Comparison of ENCODE assay signal across 8 mouse cellular contexts in the genomic region with DNA sequence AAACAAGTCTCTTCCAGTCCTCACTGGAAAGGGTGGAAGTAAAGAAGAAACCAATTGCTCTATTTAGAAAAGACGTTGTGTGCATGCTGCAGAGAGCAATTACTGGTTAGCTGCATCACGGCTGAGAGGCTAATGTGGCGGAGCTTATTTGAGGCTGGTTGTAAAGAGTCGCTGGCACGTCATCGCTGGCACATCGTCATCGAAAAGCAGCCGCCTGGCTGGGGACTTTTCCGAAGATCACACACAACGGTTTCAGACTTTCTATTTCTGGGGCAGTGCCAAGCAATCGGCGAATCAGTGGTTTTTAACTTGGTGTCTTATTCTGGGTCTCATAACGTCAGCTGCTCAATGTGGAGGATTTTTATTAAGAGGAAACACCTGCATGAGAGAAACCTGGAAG. TPM values are rescaled to one million over a fixed set of nuclear protein-coding genes. Genes with fewer than 3 reads are reported as not detected.
DNase-seq lines count a peak whose midpoint lies in the region; ATAC-seq lines count a peak whose summit lies in the region.

No protein-coding gene starts in this region.

- peak overlapping the region; percentile 21; the same call in 1 of the 2 replicates for H3K4me3 ChIP-seq in hindbrain, embryonic 15.5 days
- H3K4me3 ChIP-seq in hindbrain, embryonic 10.5 days = no peak overlapping the region
- H3K4me3 ChIP-seq in kidney, embryonic 14.5 days (ENCODE audit: low read length) = no peak overlapping the region

- ATAC-seq in hindbrain, embryonic 15.5 days (ENCODE audit: low FRiP score, low read depth) = peak; percentile 56; the same call in 1 of the 2 replicates
- ATAC-seq in kidney, embryonic 14.5 days (ENCODE audit: low FRiP score, low TSS enrichment) = no peak

- H3K36me3 ChIP-seq in hindbrain, embryonic 15.5 days = no peaks in the 10 kb centered on the region
- no peaks in the 10 kb centered on the region for H3K36me3 ChIP-seq in hindbrain, embryonic 10.5 days
- H3K36me3 ChIP-seq in kidney, embryonic 14.5 days (ENCODE audit: control insufficient read depth, insufficient read depth, low read length) = no peaks in the 10 kb centered on the region

- H3K9ac ChIP-seq in hindbrain, embryonic 15.5 days = 0 out of 2 replicates have a peak overlapping the region, but pooled peaks have one; percentile 19
- H3K9ac ChIP-seq in kidney, embryonic 14.5 days (ENCODE audit: low read depth, low read length) = no peak overlapping the region

- DNase-seq in hindbrain, embryonic 10.5 days (ENCODE audit: low spot score) = no peak
- peak; percentile 68 to 72 for DNase-seq in cerebellum, postnatal 10 days
- DNase-seq in heart, postnatal 10 days = peak; percentile 24 to 25
- DNase-seq in lung, postnatal 10 days = peak; percentile 41
- peak; percentile 51 for DNase-seq in right cerebral cortex, postnatal 4 days
- no peak for DNase-seq in embryo, embryonic 10.5 days (ENCODE audit: low spot score)

- H3K4me2 ChIP-seq in hindbrain, embryonic 15.5 days = peak overlapping the region; percentile 43
- H3K4me2 ChIP-seq in kidney, embryonic 14.5 days (replicated peaks; ENCODE audit: low read depth, low read length) = no peak overlapping the region

- H3K27ac ChIP-seq in hindbrain, embryonic 15.5 days (replicated peaks) = peak overlapping the region; percentile 53; the same call in 1 of the 2 replicates
- no peak overlapping the region for H3K27ac ChIP-seq in hindbrain, embryonic 10.5 days
- no peak overlapping the region for H3K27ac ChIP-seq in kidney, embryonic 14.5 days (ENCODE audit: low read depth, low read length)

- H3K4me1 ChIP-seq in hindbrain, embryonic 15.5 days (replicated peaks) = peaks cover 10% of the 10 kb centered on the region; the same call in 1 of the 2 replicates
- no peaks in the 10 kb centered on the region for H3K4me1 ChIP-seq in hindbrain, embryonic 10.5 days (replicated peaks)
- no peaks in the 10 kb centered on the region for H3K4me1 ChIP-seq in kidney, embryonic 14.5 days (ENCODE audit: control insufficient read depth, insufficient read depth, low read length)

- WGBS in hindbrain, embryonic 15.5 days = 49% methylated on average over 14 of the region's 14 CpGs
- WGBS in hindbrain, embryonic 10.5 days = 89% methylated on average over 14 of the region's 14 CpGs
- WGBS in kidney, embryonic 14.5 days = 67% methylated on average over 14 of the region's 14 CpGs

- no peaks in the 10 kb centered on the region for H3K27me3 ChIP-seq in hindbrain, embryonic 15.5 days
- no peaks in the 10 kb centered on the region for H3K27me3 ChIP-seq in hindbrain, embryonic 10.5 days (ENCODE audit: insufficient read depth, poor library complexity, severe bottlenecking)
- H3K27me3 ChIP-seq in kidney, embryonic 14.5 days (ENCODE audit: control insufficient read depth, insufficient read depth, low read length) = no peaks in the 10 kb centered on the region

- intact Hi-C loops in heart, postnatal 10 days (cut with DNase I) = no loop called here

- no peaks in the 10 kb centered on the region for H3K9me3 ChIP-seq in hindbrain, embryonic 15.5 days
- H3K9me3 ChIP-seq in hindbrain, embryonic 10.5 days = no peaks in the 10 kb centered on the region
- H3K9me3 ChIP-seq in kidney, embryonic 14.5 days (ENCODE audit: control insufficient read depth, low read length) = no peaks in the 10 kb centered on the region

RNA-seq across cellular contexts. Expression of a gene that starts 26.8 kb away (rescaled TPM):
- 21.5 and 22.5 TPM in 2 replicates for polyA plus RNA-seq in hindbrain, embryonic 15.5 days (2015; fragmentation: Nextera tagmentation; extraction: Ambion mirVana)
- 13.3 and 17.3 TPM in 2 replicates for polyA plus RNA-seq in hindbrain, embryonic 10.5 days (2016; fragmentation: Nextera tagmentation; extraction: Ambion mirVana)
- 10 to 100 TPM; 23.6 to 24.2 TPM for total RNA-seq in heart, postnatal 10 days (2021)
- polyA plus RNA-seq in kidney, embryonic 14.5 days (2014; fragmentation: Nextera tagmentation; extraction: Ambion mirVana) = 4.8 and 6.7 TPM in 2 replicates

Comparison
In these comparisons a context has a peak if more than half of its experiments do, and no peak if none do; other contexts are left out.
1. DNase-seq: peak in cerebellum, postnatal 10 days (2 of 2), heart, postnatal 10 days (2 of 2), lung, postnatal 10 days (single experiment) and right cerebral cortex, postnatal 4 days (single experiment); none in hindbrain, embryonic 10.5 days (single experiment) and embryo, embryonic 10.5 days (single experiment).